Mouse (Mus musculus): ENCODE measurements around the gene Bmpr1b.

- no peak for TF ChIP-seq CTCF (IDR thresholded peaks at IDR 0.05; ENCODE audit: low read depth)
- TF ChIP-seq EP300 (optimal IDR thresholded peaks at IDR 0.05): no peak
Measured at GRCm38 (mm10) chr3:141899521-141899920, 269.7 kb downstream of the Bmpr1b start.

Measured in stomach, postnatal 0 days (tissue).